Mouse (Mus musculus) testis, postnatal 14 days (tissue): Measurements from ENCODE around the gene 4921511M17Rik.
"Not testable (repeated sequence)": the region's sequence is repeated elsewhere in the genome, so short reads cannot be mapped to it uniquely, and the experiment has no call there.

Experiments used
- DNase-seq: peaks from one replicate; pipeline ENCODE4 v3.0.0; 2021; ENCODE audit warnings: low spot score

4921511M17Rik gene

DNA sequence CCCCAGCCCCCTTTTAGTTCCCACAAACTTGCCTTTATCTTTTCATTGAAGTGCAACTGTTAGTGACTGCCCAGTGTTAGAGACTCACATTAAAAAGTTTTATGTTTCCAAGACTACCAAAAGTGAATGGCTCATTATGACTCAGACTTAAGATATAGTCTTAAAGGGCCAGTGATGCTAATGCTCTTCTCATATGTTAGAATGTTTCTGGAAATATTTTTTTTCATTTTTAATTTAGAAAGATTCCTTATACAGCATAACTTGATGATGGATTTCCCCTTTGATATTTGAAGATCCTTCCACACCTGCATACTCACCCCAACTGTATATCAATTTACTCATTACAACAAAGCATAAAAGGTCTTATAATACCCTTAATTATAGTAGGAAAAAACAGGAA is at the start of gene 4921511M17Rik:
TSS of gene 4921511M17Rik (minus strand) at position 101 of the 400 bp plus-strand sequence.
- DNase-seq = not testable (repeated sequence)

GRCm38 (mm10) chrX:154054939-154055338 is 21.3 kb upstream of the 4921511M17Rik start, which contains the start of gene Gm10057:
TSS of gene Gm10057 (minus strand) at chrX:154055039.
- DNase-seq = not testable (repeated sequence)

DNA sequence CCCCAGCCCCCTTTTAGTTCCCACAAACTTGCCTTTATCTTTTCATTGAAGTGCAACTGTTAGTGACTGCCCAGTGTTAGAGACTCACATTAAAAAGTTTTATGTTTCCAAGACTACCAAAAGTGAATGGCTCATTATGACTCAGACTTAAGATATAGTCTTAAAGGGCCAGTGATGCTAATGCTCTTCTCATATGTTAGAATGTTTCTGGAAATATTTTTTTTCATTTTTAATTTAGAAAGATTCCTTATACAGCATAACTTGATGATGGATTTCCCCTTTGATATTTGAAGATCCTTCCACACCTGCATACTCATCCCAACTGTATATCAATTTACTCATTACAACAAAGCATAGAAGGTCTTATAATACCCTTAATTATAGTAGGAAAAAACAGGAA is 21.1 kb downstream of the 4921511M17Rik start, which contains the start of gene Samt1:
TSS of gene Samt1 (minus strand) at position 101 of the 400 bp plus-strand sequence.
- DNase-seq = not testable (repeated sequence)

DNA sequence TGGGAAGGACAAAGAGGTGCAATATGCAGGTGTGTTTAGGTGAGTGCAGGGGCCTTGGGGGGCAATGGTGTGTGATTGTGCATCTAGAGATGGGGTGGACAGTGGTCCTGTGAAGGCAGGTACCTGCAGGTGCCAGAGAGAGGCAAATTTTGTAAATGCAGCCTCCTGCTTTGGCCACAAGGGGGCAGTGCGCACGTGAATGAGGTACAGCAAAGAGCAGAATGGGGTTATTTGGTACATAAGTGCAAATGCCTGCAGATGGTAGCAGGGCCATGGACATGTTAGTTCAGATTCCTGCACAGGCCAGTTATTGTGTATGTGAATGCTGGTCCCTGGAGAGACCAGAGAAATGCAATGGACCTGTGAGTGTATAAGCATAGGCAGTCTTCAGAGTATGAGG is 56.7 kb downstream of the 4921511M17Rik start:
- DNase-seq = not testable (repeated sequence)

- not testable (repeated sequence) for DNase-seq
Observed at GRCm38 (mm10) chrX:153976467-153976866, 57.2 kb downstream of the 4921511M17Rik start.

DNA sequence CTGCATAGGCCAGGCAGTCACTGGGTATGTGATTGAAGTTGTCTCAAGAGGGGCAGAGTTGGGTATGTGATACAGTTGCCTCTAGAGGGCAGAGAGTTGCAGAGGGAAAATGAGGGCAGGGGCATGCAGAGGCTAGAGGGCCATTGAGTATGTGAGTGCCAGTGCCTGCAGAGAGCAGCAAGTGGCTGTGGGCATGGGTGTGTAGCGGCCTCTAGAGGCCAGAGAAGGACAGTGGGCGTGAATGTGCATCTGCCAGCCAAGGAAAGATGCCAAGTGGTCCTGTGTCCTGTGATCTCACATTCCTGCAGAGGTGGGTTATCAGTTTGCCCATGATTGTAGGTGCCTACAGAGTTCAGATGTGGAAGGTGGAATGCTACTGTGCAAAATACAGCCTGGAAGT is 59.2 kb downstream of the 4921511M17Rik start:
- no peak for DNase-seq
